Mouse (Mus musculus): ENCODE data around the gene Rrp9. TPM values are rescaled to one million over a fixed set of nuclear protein-coding genes. Genes with fewer than 3 reads are reported as not detected.

The Rrp9 gene
- total RNA-seq, 1 experiment = 187 TPM

- no peak overlapping the region for H3K9ac ChIP-seq (ENCODE audit: insufficient read depth, low read depth, low read length, poor library complexity, severe bottlenecking)
- no peak overlapping the region for H3K27ac ChIP-seq (ENCODE audit: insufficient read depth, low read depth, low read length, poor library complexity, severe bottlenecking)
- no peak overlapping the region for H3K4me3 ChIP-seq (ENCODE audit: insufficient read depth in 1 of 2, low read depth in 1 of 2, low read length in 2 of 2, poor library complexity in 1 of 2, severe bottlenecking in 1 of 2)
- no peaks in the 10 kb centered on the region for H3K36me3 ChIP-seq (ENCODE audit: control insufficient read depth, insufficient read depth, low read length, poor library complexity, severe bottlenecking)
- H3K9me3 ChIP-seq (ENCODE audit: control insufficient read depth, insufficient read depth, low read depth, low read length) = no peaks in the 10 kb centered on the region
- no peak for TF ChIP-seq CHD2 (IDR thresholded peaks at IDR 0.05; ENCODE audit: low read depth, low read length)
- no peak for TF ChIP-seq ZNF384 (IDR thresholded peaks at IDR 0.05; ENCODE audit: low read depth, low read length)
- no peak for TF ChIP-seq HCFC1 (IDR thresholded peaks at IDR 0.05; ENCODE audit: borderline replicate concordance, insufficient read depth, low read length)
- TF ChIP-seq MAFK (IDR thresholded peaks at IDR 0.05; ENCODE audit: insufficient read depth, low read depth, low read length) = no peak
- TF ChIP-seq ZC3H11A (IDR thresholded peaks at IDR 0.05; ENCODE audit: borderline replicate concordance, low read depth, low read length) = no peak
- in situ Hi-C loops (cut with MboI; ENCODE audit: low sequenced_read_pairs in 2 of 2, unreplicated experiment in 2 of 2) = no loop called here
- no peak for DNase-seq (ENCODE audit: low read depth, low spot score)
- H3K4me1 ChIP-seq (ENCODE audit: control insufficient read depth in 2 of 2, insufficient read depth in 2 of 2, low read length in 2 of 2, poor library complexity in 1 of 2) = no peaks in the 10 kb centered on the region
These were observed 58.5 kb downstream of the Rrp9 start for GRCm38 (mm10) chr9:106534296-106534695.

- Histone ChIP-seq H3K9me3 (ENCODE audit: control insufficient read depth, insufficient read depth, low read depth, low read length) (no peaks in the 10 kb centered on the region), H3K4me3 (ENCODE audit: insufficient read depth in 1 of 2, low read depth in 1 of 2, low read length in 2 of 2, poor library complexity in 1 of 2, severe bottlenecking in 1 of 2) (no peak overlapping the region), H3K36me3 (ENCODE audit: control insufficient read depth, insufficient read depth, low read length, poor library complexity, severe bottlenecking) (no peaks in the 10 kb centered on the region), H3K9ac (ENCODE audit: insufficient read depth, low read depth, low read length, poor library complexity, severe bottlenecking) (no peak overlapping the region), H3K4me1 (ENCODE audit: control insufficient read depth in 2 of 2, insufficient read depth in 2 of 2, low read length in 2 of 2, poor library complexity in 1 of 2) (no peaks in the 10 kb centered on the region), H3K27ac (ENCODE audit: insufficient read depth, low read depth, low read length, poor library complexity, severe bottlenecking) (no peak overlapping the region)
- TF ChIP-seq CHD2 (IDR thresholded peaks at IDR 0.05; ENCODE audit: low read depth, low read length) (no peak), HCFC1 (IDR thresholded peaks at IDR 0.05; ENCODE audit: borderline replicate concordance, insufficient read depth, low read length) (no peak), ZNF384 (IDR thresholded peaks at IDR 0.05; ENCODE audit: low read depth, low read length) (no peak), ZC3H11A (IDR thresholded peaks at IDR 0.05; ENCODE audit: borderline replicate concordance, low read depth, low read length) (no peak), MAFK (IDR thresholded peaks at IDR 0.05; ENCODE audit: insufficient read depth, low read depth, low read length) (no peak)
- no peak for DNase-seq (ENCODE audit: low read depth, low spot score)
- in situ Hi-C loops (cut with MboI; ENCODE audit: low sequenced_read_pairs in 2 of 2, unreplicated experiment in 2 of 2) = no loop called here
These were observed 59.2 kb downstream of the Rrp9 start for GRCm38 (mm10) chr9:106534975-106535374.

Other genes starting within 250 kb of the Rrp9 start
- 36.1 and 48.5 TPM in 2 replicates for gene Alas1, start 227.3 kb upstream of the Rrp9 start, total RNA-seq (2012; rRNA removed)
- 19.3 and 21.2 TPM in 2 replicates for gene Poc1a, start 194.9 kb upstream of the Rrp9 start, total RNA-seq (2012; rRNA removed)
- 4.5 and 5.1 TPM in 2 replicates for gene Dusp7, start 107.3 kb upstream of the Rrp9 start, total RNA-seq (2012; rRNA removed)
- 43.7 and 61.2 TPM in 2 replicates for gene Rpl29, start 46.5 kb upstream of the Rrp9 start, total RNA-seq (2012; rRNA removed)
- 28.8 and 40.3 TPM in 2 replicates for gene Acy1, start 37.6 kb upstream of the Rrp9 start, total RNA-seq (2012; rRNA removed)
- 1.9 and 4.2 TPM in 2 replicates for gene Abhd14b, start 28.5 kb upstream of the Rrp9 start, total RNA-seq (2012; rRNA removed)
- 23.0 and 55.6 TPM in 2 replicates for gene Abhd14a, start 28.3 kb upstream of the Rrp9 start, total RNA-seq (2012; rRNA removed)
- gene Pcbp4, start 22.7 kb upstream of the Rrp9 start, total RNA-seq (2012; rRNA removed) = 140 and 176 TPM in 2 replicates
- 0.22 and 0.58 TPM in 2 replicates for gene Gpr62, start 10.0 kb upstream of the Rrp9 start, total RNA-seq (2012; rRNA removed)
- gene Parp3, start 986 bp downstream of the Rrp9 start, total RNA-seq (2012; rRNA removed) = 2.2 and 6.0 TPM in 2 replicates
- gene Iqcf1, start 24.0 kb downstream of the Rrp9 start, total RNA-seq (2012; rRNA removed) = 1.7 TPM in 1 of 2 replicates, not detected in the other
- gene Iqcf5, start 38.6 kb downstream of the Rrp9 start, total RNA-seq (2012; rRNA removed) = 0.89 TPM in 1 of 2 replicates, not detected in the other
- gene Iqcf3, start 85.7 kb downstream of the Rrp9 start, total RNA-seq (2012; rRNA removed) = not detected in 2 replicates
- gene Iqcf4, start 95.0 kb downstream of the Rrp9 start, total RNA-seq (2012; rRNA removed) = not detected in 2 replicates
- gene Iqcf6, start 150.6 kb downstream of the Rrp9 start, total RNA-seq (2012; rRNA removed) = 0.53 TPM in 1 of 2 replicates, not detected in the other
- gene Grm2, start 180.1 kb downstream of the Rrp9 start, total RNA-seq (2012; rRNA removed) = 0.95 and 1.7 TPM in 2 replicates
- gene Tex264, start 210.0 kb downstream of the Rrp9 start, total RNA-seq (2012; rRNA removed) = 65.9 and 70.5 TPM in 2 replicates

Measured in ES-E14 (cell line).